Mouse (Mus musculus) C2C12 (cell line): Measurements from ENCODE around the gene Prss30. TPM values are rescaled to one million over a fixed set of nuclear protein-coding genes. Genes with fewer than 3 reads are reported as not detected.
A peak's percentile ranks its signal among the peaks of the same experiment; 100 is the strongest.

ENCODE experiments used
- H3K27me3 ChIP-seq: one replicate; pipeline ENCODE4 v1.6.1; 2011; ENCODE audit not compliant: control insufficient read depth, insufficient read depth, insufficient read length
- H3K36me3 ChIP-seq: one replicate; pipeline ENCODE4 v1.6.1; 2011; ENCODE audit not compliant: control insufficient read depth, insufficient read depth
- H3K4me3 ChIP-seq: one replicate; pipeline ENCODE4 v1.5.1; 2011; ENCODE audit warnings: mild to moderate bottlenecking, control low read depth; ENCODE audit not compliant: poor library complexity, insufficient read depth, severe bottlenecking
- H3K79me2 ChIP-seq: one replicate; pipeline ENCODE4 v1.6.1; 2011; ENCODE audit not compliant: control insufficient read depth, insufficient read depth
- H3K79me3 ChIP-seq: one replicate; pipeline ENCODE4 v1.6.1; 2011; ENCODE audit warnings: low read depth, control low read depth
- H3ac ChIP-seq: one replicate; pipeline ENCODE3; 2011; ENCODE audit warnings: low read depth; ENCODE audit not compliant: control insufficient read depth, insufficient read length
- CEBPB ChIP-seq: IDR thresholded peaks from one replicate; pipeline ENCODE4 v1.6.1; 2011; ENCODE audit warnings: low read depth, mild to moderate bottlenecking, control low read depth, moderate library complexity
- CTCF ChIP-seq: IDR thresholded peaks from one replicate; pipeline ENCODE4 v1.5.1; 2011; ENCODE audit not compliant: control insufficient read depth, insufficient read depth, insufficient read length
- FOSL1 ChIP-seq: IDR thresholded peaks from one replicate; pipeline ENCODE4 v1.8.0; 2011; ENCODE audit warnings: mild to moderate bottlenecking, low read length; ENCODE audit not compliant: poor library complexity, insufficient read depth, severe bottlenecking
- MAX ChIP-seq: IDR thresholded peaks from one replicate; pipeline ENCODE4 v1.6.1; 2011; ENCODE audit warnings: mild to moderate bottlenecking, control low read depth
- MYOD1 ChIP-seq: IDR thresholded peaks from one replicate; pipeline ENCODE4 v1.6.1; 2011; ENCODE audit warnings: low read depth; ENCODE audit not compliant: control insufficient read depth, insufficient read length
- MYOG ChIP-seq: IDR thresholded peaks from one replicate; pipeline ENCODE4 v1.6.1; 2011; ENCODE audit not compliant: control insufficient read depth, insufficient read length; ENCODE audit errors: extremely low read depth
- USF1 ChIP-seq: IDR thresholded peaks from one replicate; pipeline ENCODE4 v1.6.1; 2011; ENCODE audit warnings: low read depth, mild to moderate bottlenecking, control low read depth, moderate library complexity
- polyA plus RNA-seq: library from polyadenylated mRNA; unstranded; fragments of >200 nt; fragmentation: generic; extraction: Trizol; gene quantifications from one replicate; pipeline ENCODE4 v1.2.1, GENCODE M21; 2012; ENCODE audit warnings: missing spikeins

Prss30 gene
- polyA plus RNA-seq, 1 experiment, result 0.04 TPM

GRCm38 (mm10) chr17:24004071-24004665 is 23.8 kb upstream of the Prss30 start:
- Histone ChIP-seq H3K79me3 (no peaks in the 10 kb centered on the region), H3K27me3 (no peaks in the 10 kb centered on the region), H3K79me2 (no peaks in the 10 kb centered on the region), H3K36me3 (no peaks in the 10 kb centered on the region), H3K4me3 (no peak overlapping the region), H3ac (no peak overlapping the region)
- TF ChIP-seq MYOG (no peak), CTCF (no peak), CEBPB (no peak), MAX (no peak), MYOD1 (no peak), FOSL1 (no peak), USF1 (no peak)

- H3K79me2 ChIP-seq, result no peaks in the 10 kb centered on the region
- H3K36me3 ChIP-seq, result no peaks in the 10 kb centered on the region
- TF ChIP-seq USF1 (no peak), MYOD1 (peak; percentile 85), FOSL1 (peak; percentile 52), MYOG (no peak), MAX (peak; percentile 90), CTCF (no peak), CEBPB (peak; percentile 28)
- no peak overlapping the region for H3ac ChIP-seq
- H3K27me3 ChIP-seq, result no peaks in the 10 kb centered on the region
- H3K79me3 ChIP-seq, result no peaks in the 10 kb centered on the region
- H3K4me3 ChIP-seq, result no peak overlapping the region
Observed at GRCm38 (mm10) chr17:24000404-24000803, 20.0 kb upstream of the Prss30 start.

GRCm38 (mm10) chr17:23998383-23998782 is 18.0 kb upstream of the Prss30 start:
- Histone ChIP-seq H3K27me3 (no peaks in the 10 kb centered on the region), H3K79me3 (no peaks in the 10 kb centered on the region), H3K36me3 (no peaks in the 10 kb centered on the region), H3K79me2 (no peaks in the 10 kb centered on the region), H3K4me3 (no peak overlapping the region), H3ac (no peak overlapping the region)
- TF ChIP-seq USF1, result no peak
- TF ChIP-seq CTCF, result no peak
- no peak for TF ChIP-seq MYOG
- peak; percentile 62 for TF ChIP-seq MYOD1
- TF ChIP-seq FOSL1, result peak; percentile 42

- no peak within 1 kb of the TSS for H3K4me3 ChIP-seq
- H3K79me3 ChIP-seq, result no peaks in the 10 kb centered on the region
- no peak for TF ChIP-seq FOSL1
- no peak for TF ChIP-seq CTCF
- no peak for TF ChIP-seq MYOD1
- no peak for TF ChIP-seq USF1
- no peak for TF ChIP-seq MAX
- no peak for TF ChIP-seq MYOG
- TF ChIP-seq CEBPB, result no peak
- H3K79me2 ChIP-seq, result no peaks in the 10 kb centered on the region
- no peaks in the 10 kb centered on the region for H3K27me3 ChIP-seq
- no peak within 1 kb of the TSS for H3ac ChIP-seq
- H3K36me3 ChIP-seq, result no peaks in the 10 kb centered on the region
Observed at GRCm38 (mm10) chr17:23997901-23998300, 17.5 kb upstream of the Prss30 start, which contains the start of gene Prss22. Gene Prss22 (minus strand): TSS chr17:23998100.

GRCm38 (mm10) chr17:23995421-23995820 is 15.1 kb upstream of the Prss30 start:
- Histone ChIP-seq H3ac (no peak overlapping the region), H3K4me3 (no peak overlapping the region), H3K79me3 (no peaks in the 10 kb centered on the region), H3K36me3 (no peaks in the 10 kb centered on the region), H3K79me2 (no peaks in the 10 kb centered on the region), H3K27me3 (no peaks in the 10 kb centered on the region)
- TF ChIP-seq FOSL1, result no peak
- TF ChIP-seq MAX, result no peak
- no peak for TF ChIP-seq USF1
- TF ChIP-seq MYOD1, result no peak

GRCm38 (mm10) chr17:23994667-23995066 is 14.3 kb upstream of the Prss30 start:
- Histone ChIP-seq H3K79me3 (no peaks in the 10 kb centered on the region), H3K4me3 (no peak overlapping the region), H3K79me2 (no peaks in the 10 kb centered on the region), H3K27me3 (no peaks in the 10 kb centered on the region), H3K36me3 (no peaks in the 10 kb centered on the region), H3ac (no peak overlapping the region)
- TF ChIP-seq MAX (no peak), USF1 (no peak), CTCF (no peak), MYOD1 (no peak), CEBPB (no peak), MYOG (no peak), FOSL1 (no peak)
